Mouse (Mus musculus) gastrocnemius, postnatal 10 days (tissue): ENCODE data around the gene Fam53b. TPM values are rescaled to one million over a fixed set of nuclear protein-coding genes. Genes with fewer than 3 reads are reported as not detected.

Source experiments
- DNase-seq: peaks from one replicate; pipeline ENCODE4 v3.0.0; 2021; ENCODE audit warnings: mixed read lengths
- total RNA-seq, 2 experiments: library from RNA; stranded (reverse); gene quantifications; 2 replicates each; pipeline ENCODE4 v1.2.3; 2021

Gene Fam53b
- total RNA-seq, 2 experiments from 2014 or later: 34.5 to 43.6 TPM

- DNase-seq: no peak
Observed at GRCm38 (mm10) chr7:132790447-132791219, 23.1 kb downstream of the Fam53b start.

DNA sequence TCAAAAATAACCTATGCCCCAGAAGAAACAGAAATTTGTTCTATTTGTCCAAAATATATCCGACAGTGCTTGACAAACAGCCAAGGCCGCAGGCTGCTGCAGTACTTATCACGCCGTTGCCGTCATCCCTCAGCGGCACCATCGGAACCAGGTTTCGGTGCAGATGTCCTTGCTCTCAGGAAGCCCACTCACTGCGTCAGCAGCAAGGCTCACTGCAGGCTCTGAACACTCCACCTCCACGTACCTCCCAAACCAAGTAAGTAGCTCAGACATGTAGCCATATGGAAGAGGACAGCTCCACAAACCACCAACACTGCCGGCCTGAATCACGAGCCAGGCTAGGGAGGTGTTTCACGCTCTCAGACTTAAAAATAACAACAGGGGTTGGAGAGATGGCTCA lies 24.9 kb downstream of the Fam53b start:
- no peak for DNase-seq

DNA sequence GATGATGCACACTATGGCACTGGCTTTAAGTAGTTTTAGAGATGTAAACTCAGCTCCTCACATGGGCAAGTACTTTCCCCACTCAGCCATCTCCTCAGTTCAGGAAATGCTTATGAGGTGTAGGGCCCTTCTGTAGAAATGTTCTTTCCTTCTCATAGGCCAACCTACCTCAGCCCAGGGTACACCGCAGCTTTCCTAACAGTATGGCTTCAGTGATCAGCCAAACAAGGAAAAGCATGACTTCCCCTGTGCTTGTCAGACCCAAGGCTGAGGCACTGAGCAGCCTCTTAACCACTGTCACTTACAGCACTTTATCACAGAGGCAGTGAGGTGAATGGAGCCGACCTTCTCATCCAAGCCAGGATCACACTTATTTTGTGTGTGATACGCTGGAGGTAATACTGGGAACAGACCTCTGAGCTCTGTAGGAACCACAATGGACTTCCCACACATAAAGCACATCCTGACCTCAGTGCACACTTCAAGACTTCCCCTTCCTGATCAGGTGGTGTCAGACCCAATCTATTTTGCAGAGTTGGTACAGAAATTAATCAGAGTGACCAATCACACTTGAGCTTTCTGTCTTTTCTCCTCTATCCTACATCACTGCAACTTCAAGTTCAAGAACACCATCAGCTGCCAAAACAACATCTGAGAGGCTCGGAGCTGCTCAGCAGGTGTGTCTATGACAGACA lies 26.0 kb downstream of the Fam53b start:
- no peak for DNase-seq

DNA sequence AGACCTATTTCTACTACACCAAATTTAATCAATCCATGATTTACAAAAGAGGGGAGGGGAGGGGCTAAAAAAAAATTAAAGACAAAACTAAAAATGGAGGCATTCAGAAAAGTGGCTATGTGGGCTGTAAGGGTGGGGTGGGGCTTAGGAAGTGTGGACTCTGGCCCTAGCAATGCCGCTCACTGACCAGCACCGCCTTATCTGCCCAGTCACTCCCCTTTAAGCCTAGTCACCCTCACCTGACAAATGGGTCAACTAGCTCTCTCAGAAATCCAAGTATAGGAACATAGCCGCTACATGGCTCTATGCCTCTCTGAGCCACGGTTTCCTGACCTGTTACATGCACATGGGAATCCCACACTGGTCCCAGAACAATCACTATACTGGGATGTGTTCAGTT lies 26.7 kb downstream of the Fam53b start:
- DNase-seq: no peak

GRCm38 (mm10) chr7:132786522-132786921 lies 27.2 kb downstream of the Fam53b start:
- no peak for DNase-seq

- DNase-seq: no peak
Observed at GRCm38 (mm10) chr7:132786011-132786410, 27.7 kb downstream of the Fam53b start.

DNA sequence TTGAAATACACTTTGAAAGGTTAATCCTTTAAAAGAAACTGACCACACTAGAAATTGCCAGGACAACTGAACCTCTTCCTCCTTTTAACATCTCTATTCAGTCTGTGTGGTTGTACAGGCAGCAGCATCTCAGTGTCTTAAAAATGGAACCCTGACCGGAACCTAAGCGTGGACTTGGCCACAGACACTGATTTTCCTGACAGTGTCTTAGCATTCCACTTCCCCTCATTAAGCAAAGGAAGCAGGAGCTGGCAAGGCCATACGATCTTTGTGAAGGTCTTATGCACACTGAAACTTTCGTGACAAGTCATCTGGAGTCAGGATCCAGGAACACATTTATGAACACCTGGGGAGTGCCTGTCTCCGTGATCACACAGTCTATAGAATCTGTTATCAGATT lies 29.6 kb downstream of the Fam53b start:
- no peak for DNase-seq

DNA sequence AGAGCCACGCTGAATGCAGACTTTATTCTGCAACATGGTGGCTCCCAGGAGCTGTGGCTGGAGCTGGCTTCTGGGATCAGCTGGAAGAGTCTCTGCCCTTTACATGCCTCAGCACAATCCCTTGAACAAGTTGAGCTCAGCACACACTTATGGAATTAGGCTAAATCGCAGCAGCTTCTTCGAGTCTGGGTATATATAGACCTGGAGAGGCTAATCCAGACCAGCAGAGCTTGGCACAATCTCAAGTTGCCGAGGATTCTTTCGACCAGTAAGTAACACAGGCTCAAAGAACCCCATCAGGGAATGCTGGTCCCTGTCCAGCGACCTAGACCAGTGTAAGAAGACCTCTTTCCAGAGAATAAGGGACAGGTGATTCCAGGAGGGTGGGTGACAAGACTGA lies 31.8 kb downstream of the Fam53b start:
- peak; percentile 32 for DNase-seq

DNA sequence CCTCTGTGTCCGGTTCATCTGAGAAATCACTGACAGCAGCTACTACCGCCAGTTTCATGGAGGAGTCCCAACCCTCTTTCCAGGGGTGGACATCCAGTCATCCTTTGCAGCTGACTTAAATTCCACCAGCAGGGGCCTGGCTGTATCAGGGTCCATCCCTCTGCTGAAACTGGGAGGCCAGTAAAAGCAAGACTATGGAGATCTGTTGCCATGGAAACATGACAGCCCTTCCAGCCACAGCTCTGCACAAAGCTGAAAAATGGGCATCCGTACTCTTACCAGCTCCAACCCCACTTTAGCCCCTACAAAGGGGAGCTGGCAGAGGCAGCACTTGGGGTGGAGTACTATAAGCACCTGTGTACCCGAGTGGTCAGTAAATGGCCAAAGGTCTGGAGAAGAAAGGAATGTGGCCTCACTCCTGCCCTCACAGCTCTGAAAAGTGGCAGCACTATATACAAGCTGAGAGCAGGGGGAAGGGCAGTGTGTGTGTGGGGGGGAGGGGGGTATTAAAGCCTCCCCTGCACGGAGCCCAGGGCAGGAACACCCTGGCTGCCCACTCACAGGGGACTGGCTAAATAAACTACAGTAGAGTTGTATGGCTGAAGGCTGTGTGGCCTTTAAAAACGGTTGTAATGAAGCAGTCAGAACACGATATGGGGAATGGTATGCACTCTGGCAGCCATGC lies 32.4 kb downstream of the Fam53b start:
- no peak for DNase-seq

- DNase-seq: peak; percentile 50
Observed at GRCm38 (mm10) chr7:132780611-132781010, 33.1 kb downstream of the Fam53b start.

- DNase-seq: no peak
Observed at GRCm38 (mm10) chr7:132778630-132779029, 35.1 kb downstream of the Fam53b start.

- DNase-seq: no peak
Observed at GRCm38 (mm10) chr7:132777728-132778453, 35.8 kb downstream of the Fam53b start.

DNA sequence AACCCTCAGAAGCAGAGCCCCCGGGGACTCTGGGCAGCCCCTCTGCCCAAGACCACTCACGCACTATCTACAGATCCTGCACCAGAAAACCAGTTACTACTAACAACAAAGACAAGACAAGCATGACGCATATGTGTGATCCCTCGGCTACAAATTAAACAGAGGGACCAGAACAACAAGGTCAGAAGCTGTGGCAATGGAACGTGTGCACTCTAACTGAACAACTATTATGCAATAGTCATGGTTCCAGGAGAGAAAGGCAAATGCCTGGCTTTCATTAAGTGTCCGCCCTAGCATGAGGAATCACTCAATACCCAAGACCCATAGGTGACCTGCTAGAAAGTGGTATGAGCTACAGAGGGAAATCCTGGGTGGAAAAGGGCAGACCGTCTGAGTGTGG lies 36.6 kb downstream of the Fam53b start:
- no peak for DNase-seq

- no peak for DNase-seq
Observed at GRCm38 (mm10) chr7:132776338-132777111, 37.2 kb downstream of the Fam53b start.

GRCm38 (mm10) chr7:132775922-132776321 lies 37.8 kb downstream of the Fam53b start:
- no peak for DNase-seq

DNA sequence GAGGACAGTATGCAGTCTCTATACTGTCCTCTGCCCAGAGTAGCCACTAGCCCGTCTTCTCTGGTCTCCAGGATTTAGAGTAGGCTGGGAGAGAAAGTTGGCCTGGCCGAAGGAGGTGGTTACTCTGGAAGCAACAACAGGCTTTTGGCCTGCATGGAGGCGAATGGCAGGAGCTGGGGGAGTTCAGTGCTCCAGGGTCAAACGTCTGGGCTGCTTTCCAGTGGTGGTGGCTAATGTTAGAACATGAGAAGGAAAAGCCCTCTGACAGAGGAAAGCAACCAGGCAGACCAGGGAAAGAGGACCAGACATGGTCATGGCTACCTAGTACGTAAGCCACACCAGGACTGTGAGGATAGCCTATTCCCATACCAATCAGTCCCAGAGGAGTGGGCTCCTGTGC lies 38.4 kb downstream of the Fam53b start:
- DNase-seq: peak; percentile 60

GRCm38 (mm10) chr7:132773011-132773705 lies 40.5 kb downstream of the Fam53b start:
- no peak for DNase-seq

DNA sequence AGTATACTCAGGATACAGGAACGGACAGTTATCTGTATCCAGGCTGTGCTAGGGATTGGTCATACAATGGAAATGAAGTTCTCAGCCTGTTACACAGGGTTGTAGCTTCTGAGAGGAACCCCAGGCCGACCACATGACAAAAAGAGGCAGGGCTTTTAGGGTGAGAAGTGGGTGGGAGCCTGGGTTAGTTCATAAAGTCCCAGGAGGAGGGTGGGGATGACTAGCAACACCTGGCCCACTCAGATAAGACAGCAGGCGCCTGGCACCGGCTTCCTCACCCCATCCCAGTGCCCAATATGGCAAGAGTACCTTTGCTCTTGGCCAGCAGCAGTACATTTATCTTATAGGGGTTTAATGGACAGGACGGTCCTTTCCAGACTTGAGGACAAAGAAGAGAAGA lies 41.2 kb downstream of the Fam53b start:
- DNase-seq: no peak

- no peak for DNase-seq
Observed at GRCm38 (mm10) chr7:132768498-132769344, 45.0 kb downstream of the Fam53b start.

DNA sequence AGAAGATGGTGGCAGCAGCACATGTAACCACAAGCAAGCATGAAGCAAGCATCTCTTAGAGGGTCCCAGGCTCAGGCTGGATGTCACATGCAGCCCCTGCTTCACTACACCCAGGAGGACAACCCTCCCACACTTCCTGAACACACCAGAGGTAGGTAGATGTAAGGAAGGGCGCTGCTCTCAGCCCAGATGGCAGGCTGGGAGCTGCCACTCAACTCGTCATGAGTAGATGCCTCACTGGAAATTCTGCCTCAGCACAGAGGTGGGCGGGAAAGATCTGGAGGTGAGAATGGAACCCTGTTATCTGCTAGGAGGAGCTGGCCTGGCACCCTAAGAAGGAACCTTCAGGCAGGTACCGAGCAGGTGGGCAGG lies 45.7 kb downstream of the Fam53b start:
- no peak for DNase-seq
